ENCODE assay signal across 8 mouse cellular contexts in genomic region chr10:58813801-58814191, GRCm38 (mm10). TPM values are rescaled to one million over a fixed set of nuclear protein-coding genes. Genes with fewer than 3 reads are reported as not detected.
A peak's percentile ranks its signal among the peaks of the same experiment; 100 is the strongest.
DNase-seq lines count a peak whose midpoint lies in the region; ATAC-seq and TF ChIP-seq lines count a peak whose summit lies in the region.

No protein-coding gene starts in this region.

- peak overlapping the region; percentile 97 for H3K4me2 ChIP-seq in heart, postnatal 0 days (ENCODE audit: low read depth, low read length)
- H3K4me2 ChIP-seq in limb, embryonic 13.5 days (replicated peaks), result peak overlapping the region; percentile 100
- peak overlapping the region; percentile 100 for H3K4me2 ChIP-seq in neural tube, embryonic 12.5 days (replicated peaks)

- no peak for ATAC-seq in megakaryocyte, adult 5-6 weeks (ENCODE audit: poor library complexity, severe bottlenecking)
- ATAC-seq in heart, postnatal 0 days (ENCODE audit: insufficient read depth, low read depth), result no peak; the same call in 1 of the 2 replicates
- no peak for ATAC-seq in limb, embryonic 13.5 days (ENCODE audit: low FRiP score, low read depth)
- ATAC-seq in neural tube, embryonic 12.5 days (ENCODE audit: low FRiP score, low read depth), result peak; percentile 21; the same call in 1 of the 2 replicates

- peak; percentile 1 for DNase-seq in adrenal gland, adult 2 months
- DNase-seq in adrenal gland, postnatal 4 days (ENCODE audit: low spot score in 2 of 2), result no peak
- DNase-seq in heart, postnatal 0 days (ENCODE audit: low spot score), result no peak
- DNase-seq in spleen, postnatal 36 days (ENCODE audit: low spot score in 2 of 2), result no peak

- no peak overlapping the region for H3K9ac ChIP-seq in heart, postnatal 0 days (replicated peaks; ENCODE audit: low read depth, low read length)
- H3K9ac ChIP-seq in limb, embryonic 13.5 days, result peak overlapping the region; percentile 68
- peak overlapping the region; percentile 67 for H3K9ac ChIP-seq in neural tube, embryonic 12.5 days

- no peak overlapping the region for H3K27ac ChIP-seq in heart, postnatal 0 days (ENCODE audit: low read depth)
- H3K27ac ChIP-seq in limb, embryonic 13.5 days, result no peak overlapping the region
- no peak overlapping the region for H3K27ac ChIP-seq in neural tube, embryonic 12.5 days

- no peaks in the 10 kb centered on the region for H3K36me3 ChIP-seq in megakaryocyte, embryonic 14.5 days (replicated peaks; ENCODE audit: low read length)
- H3K36me3 ChIP-seq in heart, postnatal 0 days (replicated peaks; ENCODE audit: control insufficient read depth, insufficient read depth, low read length), result no peaks in the 10 kb centered on the region
- no peaks in the 10 kb centered on the region for H3K36me3 ChIP-seq in limb, embryonic 13.5 days
- no peaks in the 10 kb centered on the region for H3K36me3 ChIP-seq in neural tube, embryonic 12.5 days

- H3K4me3 ChIP-seq in megakaryocyte, embryonic 14.5 days (replicated peaks), result peak overlapping the region; percentile 84
- peak overlapping the region; percentile 60 for H3K4me3 ChIP-seq in heart, postnatal 0 days (ENCODE audit: low read depth, low read length)
- H3K4me3 ChIP-seq in limb, embryonic 13.5 days, result peak overlapping the region; percentile 71
- peak overlapping the region; percentile 65 for H3K4me3 ChIP-seq in neural tube, embryonic 12.5 days

- no peak for TF ChIP-seq EP300 in heart, postnatal 0 days (IDR thresholded peaks at IDR 0.05; ENCODE audit: low read depth)

- peaks cover 64% of the 10 kb centered on the region for H3K27me3 ChIP-seq in megakaryocyte, embryonic 14.5 days (replicated peaks)
- H3K27me3 ChIP-seq in heart, postnatal 0 days (ENCODE audit: control insufficient read depth, insufficient read depth, low read length), result peaks cover 72% of the 10 kb centered on the region
- peaks cover 53% of the 10 kb centered on the region for H3K27me3 ChIP-seq in limb, embryonic 13.5 days
- peaks cover 29% of the 10 kb centered on the region for H3K27me3 ChIP-seq in neural tube, embryonic 12.5 days (replicated peaks)

- peaks cover 19% of the 10 kb centered on the region for H3K4me1 ChIP-seq in megakaryocyte, embryonic 14.5 days
- peaks cover 14% of the 10 kb centered on the region; the same call in 1 of the 2 replicates for H3K4me1 ChIP-seq in heart, postnatal 0 days (ENCODE audit: control insufficient read depth, insufficient read depth)
- H3K4me1 ChIP-seq in limb, embryonic 13.5 days, result peaks cover 9% of the 10 kb centered on the region
- H3K4me1 ChIP-seq in neural tube, embryonic 12.5 days, result 0 out of 2 replicates have a peak, but pooled peaks cover 18% of the 10 kb centered on the region

- H3K9me3 ChIP-seq in megakaryocyte, embryonic 14.5 days, result no peaks in the 10 kb centered on the region
- H3K9me3 ChIP-seq in heart, postnatal 0 days (replicated peaks; ENCODE audit: control insufficient read depth, low read length), result no peaks in the 10 kb centered on the region
- H3K9me3 ChIP-seq in limb, embryonic 13.5 days, result no peaks in the 10 kb centered on the region
- H3K9me3 ChIP-seq in neural tube, embryonic 12.5 days, result no peaks in the 10 kb centered on the region

- TF ChIP-seq CTCF in heart, postnatal 0 days (IDR thresholded peaks at IDR 0.05; ENCODE audit: low read depth), result no peak

- 2% methylated on average over 35 of the region's 35 CpGs for WGBS in heart, postnatal 0 days
- 2% methylated on average over 35 of the region's 35 CpGs for WGBS in limb, embryonic 13.5 days
- 2% methylated on average over 35 of the region's 35 CpGs for WGBS in neural tube, embryonic 12.5 days

RNA-seq across cellular contexts. Expression of gene Sh3rf3, which starts 0.6 kb away (rescaled TPM):
- 1 to 10 TPM; 1.0 to 1.9 TPM for total RNA-seq in adrenal gland, adult 2 months (2021)
- 1.8 and 2.5 TPM in 2 replicates for polyA plus RNA-seq in adrenal gland, adult 2 months (2012; rRNA removed)
- 1 to 10 TPM; 2.4 to 2.6 TPM for total RNA-seq in adrenal gland, postnatal 4 days (2021)
- not detected in 2 replicates for polyA plus RNA-seq in megakaryocyte, embryonic 14.5 days (2012; ENCODE audit: insufficient read depth, low replicate concordance)
- total RNA-seq in megakaryocyte, adult 5-6 weeks (2015), result not detected in 2 replicates
- total RNA-seq in megakaryocyte, adult 5-6 weeks (2017), result not detected in 2 replicates
- total RNA-seq in heart, postnatal 0 days (2014; rRNA removed; ENCODE audit: low replicate concordance), result not detected in 2 replicates
- polyA plus RNA-seq in heart, postnatal 0 days (2015; fragmentation: Nextera tagmentation; extraction: Ambion mirVana), result 0.18 TPM in 2 replicates
- 0.68 and 1.1 TPM in 2 replicates for polyA plus RNA-seq in limb, embryonic 13.5 days (2015; fragmentation: Nextera tagmentation; extraction: Ambion mirVana)
- 3.6 and 6.3 TPM in 2 replicates for polyA plus RNA-seq in neural tube, embryonic 12.5 days (2016; fragmentation: Nextera tagmentation; extraction: Ambion mirVana)
